Mouse (Mus musculus) heart, postnatal 36 days (tissue): Measurements from ENCODE around the gene Umodl1. TPM values are rescaled to one million over a fixed set of nuclear protein-coding genes. Genes with fewer than 3 reads are reported as not detected.

Source experiments
- DNase-seq, 2 experiments: peaks; one replicate each; pipeline ENCODE4 v3.0.0; 2021 to 2022
- intact Hi-C: fragments of 180-260 bp; cut with DNase I; formaldehyde crosslinking; loops from one replicate; pipeline ENCODE4 v1.15.1; 2025
- microRNA-seq, 2 experiments: library from miRNA; unstranded; fragments of <30 nt; microRNA quantifications; one replicate each; pipeline ENCODE4 v1.2.0; 2021; ENCODE audit warnings: borderline number of aligned reads in 2 of 2
- total RNA-seq, 2 experiments: library from RNA; stranded (reverse); gene quantifications; 2 replicates each; pipeline ENCODE4 v1.2.3; 2021

Gene Umodl1
- total RNA-seq, 2 experiments from 2014 or later: not detected

GRCm38 (mm10) chr17:31034674-31035356 lies 80.4 kb downstream of the Umodl1 start:
- intact Hi-C loops: loop anchor here (5.0 kb wide), 1 partner anchor 52 kb away; no protein-coding TSS in a partner anchor
- no peak for DNase-seq

GRCm38 (mm10) chr17:31036168-31036876 lies 81.9 kb downstream of the Umodl1 start:
- DNase-seq: no peak
- intact Hi-C loops: no loop called here

GRCm38 (mm10) chr17:31037331-31037730 lies 82.9 kb downstream of the Umodl1 start:
- intact Hi-C loops: no loop called here
- no peak for DNase-seq

- DNase-seq: peak in 1 of 2 experiments; percentile 43
- intact Hi-C loops: no loop called here
These were observed 83.9 kb downstream of the Umodl1 start for GRCm38 (mm10) chr17:31038381-31038780.

- intact Hi-C loops: no loop called here
- no peak for DNase-seq
These were observed 85.2 kb downstream of the Umodl1 start for GRCm38 (mm10) chr17:31039626-31040025.

- intact Hi-C loops: no loop called here
- DNase-seq: no peak
These were observed 86.0 kb downstream of the Umodl1 start for GRCm38 (mm10) chr17:31040421-31040820.

- intact Hi-C loops: no loop called here
- no peak for DNase-seq
These were observed 88.3 kb downstream of the Umodl1 start for GRCm38 (mm10) chr17:31042751-31043150.

GRCm38 (mm10) chr17:31057151-31057890 lies 102.9 kb downstream of the Umodl1 start, which contains the start of gene Abcg1:
TSS of gene Abcg1 (plus strand) at chr17:31057675.
- peak in 1 of 2 experiments; percentile 61 for DNase-seq
- intact Hi-C loops: loop anchor here (2.0 kb wide), 1 partner anchor 39 kb away; no protein-coding TSS in a partner anchor

- intact Hi-C loops: loop anchor here (2.0 kb wide), 2 partner anchors 39 to 61 kb away; no protein-coding TSS in a partner anchor
- DNase-seq: peak in 1 of 2 experiments; percentile 59
These were observed 103.7 kb downstream of the Umodl1 start for GRCm38 (mm10) chr17:31057891-31058744.

GRCm38 (mm10) chr17:31058745-31059085 lies 104.3 kb downstream of the Umodl1 start:
- peak; percentile 52 to 59 for DNase-seq
- intact Hi-C loops: loop anchor here (2.0 kb wide), 1 partner anchor 60 kb away; no protein-coding TSS in a partner anchor

- no peak for DNase-seq
- intact Hi-C loops: loop anchor here (2.0 kb wide), 1 partner anchor 15 kb away; no protein-coding TSS in a partner anchor
These were observed 105.8 kb downstream of the Umodl1 start for GRCm38 (mm10) chr17:31060196-31060587.

Small RNA genes lying within 50 kb of the gene (microRNA-seq; reads per million reads assigned to microRNA genes)
- gene Gm24026: 0 reads per million in 2 experiments

Other genes starting within 250 kb of the Umodl1 start
- gene Glp1r, start 52.8 kb upstream of the Umodl1 start, total RNA-seq: under 1 TPM; 0.19 to 0.41 TPM
- 1 to 10 TPM; 5.1 to 8.5 TPM for gene Abcg1, start 103.0 kb downstream of the Umodl1 start, total RNA-seq
- gene Tff3, start 175.0 kb downstream of the Umodl1 start, total RNA-seq: not detected
- gene Tff2, start 189.6 kb downstream of the Umodl1 start, total RNA-seq: not detected
- gene Tff1, start 210.6 kb downstream of the Umodl1 start, total RNA-seq: not detected
- not detected for gene Tmprss3, start 244.3 kb downstream of the Umodl1 start, total RNA-seq